Mouse (Mus musculus): ENCODE measurements around the gene Mtcl1. TPM values are rescaled to one million over a fixed set of nuclear protein-coding genes. Genes with fewer than 3 reads are reported as not detected.

The Mtcl1 gene
- polyA plus RNA-seq, 1 experiment from 2014 or later, result 1.1 TPM

GRCm38 (mm10) chr17:66483651-66484454 lies 34.3 kb upstream of the Mtcl1 start:
- H3K9ac ChIP-seq (ENCODE audit: low read length), result no peak overlapping the region
- 78% methylated on average over 9 of the region's 9 CpGs for WGBS
- H3K36me3 ChIP-seq (ENCODE audit: control insufficient read depth, insufficient read depth, low read length), result no peaks in the 10 kb centered on the region

DNA sequence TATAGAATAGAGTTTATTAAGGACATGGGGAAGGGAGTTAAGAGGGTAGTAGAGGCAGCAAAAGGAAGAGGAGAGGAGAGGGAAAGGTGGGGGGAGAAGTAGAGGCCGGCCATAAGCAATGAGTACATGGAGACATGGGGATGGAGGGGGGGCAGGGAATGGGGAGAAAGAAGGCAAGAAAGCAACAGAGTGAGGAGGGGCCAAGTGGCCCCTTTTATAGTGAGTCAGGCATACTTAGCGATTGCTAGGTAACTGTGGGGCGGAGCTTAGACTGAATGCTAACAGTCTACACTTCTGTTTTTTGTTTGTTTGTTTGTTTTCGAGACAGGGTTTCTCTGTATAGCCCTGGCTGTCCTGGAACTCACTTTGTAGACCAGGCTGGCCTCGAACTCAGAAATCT lies 31.7 kb upstream of the Mtcl1 start:
- H3K9ac ChIP-seq (ENCODE audit: low read length), result no peak overlapping the region
- peaks cover 8 to 10% of the 10 kb centered on the region in 2 experiments; a peak in 3 of 4 replicates for H3K4me1 ChIP-seq (ENCODE audit: control insufficient read depth in 2 of 2, insufficient read depth in 2 of 2, low read length in 2 of 2)
- no peak overlapping the region for H3K27ac ChIP-seq (replicated peaks in 1 of 2; ENCODE audit: control insufficient read depth in 1 of 2, insufficient read depth in 1 of 2, low read depth in 2 of 2, low read length in 2 of 2)
- no peaks in the 10 kb centered on the region for H3K9me3 ChIP-seq (ENCODE audit: control insufficient read depth, low read length)
- H3K4me2 ChIP-seq (ENCODE audit: low read length), result no peak overlapping the region
- H3K27me3 ChIP-seq (ENCODE audit: control insufficient read depth, insufficient read depth, low read length), result no peaks in the 10 kb centered on the region
- H3K4me3 ChIP-seq (ENCODE audit: control insufficient read depth in 1 of 2, insufficient read depth in 1 of 2, low read depth in 1 of 2, low read length in 2 of 2), result no peak overlapping the region
- 84% methylated on average over 4 of the region's 5 CpGs for WGBS
- no peaks in the 10 kb centered on the region for H3K36me3 ChIP-seq (ENCODE audit: control insufficient read depth, insufficient read depth, low read length)
- no peak for ATAC-seq (ENCODE audit: insufficient number of reproducible peaks, insufficient read depth, low FRiP score, low read depth)

More at GRCm38 (mm10) chr17:66483651-66484454, 34.3 kb upstream of the Mtcl1 start:
- no peaks in the 10 kb centered on the region for H3K9me3 ChIP-seq (ENCODE audit: control insufficient read depth, low read length)
- no peak overlapping the region for H3K4me2 ChIP-seq (ENCODE audit: low read length)
- no peak overlapping the region for H3K4me3 ChIP-seq (ENCODE audit: control insufficient read depth in 1 of 2, insufficient read depth in 1 of 2, low read depth in 1 of 2, low read length in 2 of 2)
- no peaks in the 10 kb centered on the region for H3K27me3 ChIP-seq (ENCODE audit: control insufficient read depth, insufficient read depth, low read length)
- H3K4me1 ChIP-seq (ENCODE audit: control insufficient read depth in 2 of 2, insufficient read depth in 2 of 2, low read length in 2 of 2), result peaks cover 10 to 13% of the 10 kb centered on the region in 2 experiments; a peak in 3 of 4 replicates
- no peak overlapping the region for H3K27ac ChIP-seq (replicated peaks in 1 of 2; ENCODE audit: control insufficient read depth in 1 of 2, insufficient read depth in 1 of 2, low read depth in 2 of 2, low read length in 2 of 2)
- no peak for ATAC-seq (ENCODE audit: insufficient number of reproducible peaks, insufficient read depth, low FRiP score, low read depth)

DNA sequence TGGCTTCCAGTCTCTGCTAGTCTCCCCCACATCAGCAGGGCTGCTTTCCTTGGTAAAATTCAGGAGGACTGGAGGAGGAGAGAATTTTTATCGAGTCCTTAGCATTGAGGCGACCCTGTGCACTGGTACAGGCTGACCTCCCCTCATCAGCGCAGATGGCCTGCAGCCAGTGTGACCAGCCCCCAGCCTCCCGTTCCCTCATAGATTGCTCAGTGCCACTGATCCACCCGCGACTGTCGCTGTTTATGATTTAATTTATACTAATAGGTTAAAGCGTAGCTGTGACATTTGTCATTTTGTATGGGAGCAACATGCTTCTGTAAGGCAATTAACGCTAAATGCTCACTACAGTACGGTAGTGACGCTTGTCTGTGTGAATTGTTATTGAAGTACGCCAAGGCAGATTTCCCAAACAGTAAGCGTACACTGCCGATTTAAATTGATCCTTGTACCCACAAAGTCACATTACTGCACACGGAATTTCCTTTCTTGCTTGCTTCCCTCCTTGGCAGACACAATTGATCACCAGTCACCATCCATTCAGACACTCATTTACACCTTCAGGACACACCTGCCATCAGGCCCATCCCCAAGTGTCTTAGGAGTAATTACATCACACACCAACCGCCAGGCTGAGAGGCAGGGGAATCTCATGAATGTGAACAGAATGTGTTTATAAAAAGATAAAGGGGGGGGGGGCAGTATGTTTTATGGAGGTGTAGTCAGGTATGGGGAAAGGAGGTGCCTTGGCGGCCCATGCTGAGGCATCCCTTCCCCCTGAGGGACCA lies 31.1 kb upstream of the Mtcl1 start:
- ATAC-seq (ENCODE audit: insufficient number of reproducible peaks, insufficient read depth, low FRiP score, low read depth), result no peak
- H3K27ac ChIP-seq (replicated peaks in 1 of 2; ENCODE audit: control insufficient read depth in 1 of 2, insufficient read depth in 1 of 2, low read depth in 2 of 2, low read length in 2 of 2), result no peak overlapping the region

DNA sequence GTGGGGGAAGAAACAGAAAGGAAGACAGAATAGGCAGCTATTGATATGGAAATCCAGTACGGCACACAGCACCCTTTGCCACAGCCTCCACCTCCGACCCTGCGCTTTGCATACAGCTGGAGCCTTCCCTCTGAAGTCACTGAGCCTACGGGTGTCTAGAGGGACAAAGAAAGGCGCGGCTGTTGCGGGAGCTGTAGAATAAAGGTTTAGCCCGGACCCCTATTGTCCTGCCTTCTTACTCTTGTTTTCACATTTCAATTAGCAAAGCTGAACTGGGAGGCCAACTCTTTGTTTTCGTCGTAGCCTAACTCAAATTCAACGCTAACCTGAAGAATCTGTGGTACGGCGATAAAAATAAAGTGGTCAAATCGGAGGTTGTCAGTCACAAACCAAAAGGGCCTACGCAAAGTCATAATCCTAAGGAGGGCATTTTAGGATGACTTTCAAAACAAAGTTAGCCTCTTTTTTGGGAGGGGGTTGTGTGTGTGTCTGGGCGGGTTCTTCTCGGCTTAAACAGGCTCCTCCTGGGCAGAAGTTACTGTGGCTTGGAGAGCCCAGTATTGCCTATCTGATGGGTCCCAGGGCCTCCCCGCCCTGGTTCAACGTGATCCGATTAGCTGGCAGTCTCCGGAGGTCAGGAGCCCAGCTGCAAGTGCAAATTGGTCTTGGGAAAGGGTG lies 30.4 kb upstream of the Mtcl1 start:
- Histone ChIP-seq H3K4me3 (ENCODE audit: control insufficient read depth in 1 of 2, insufficient read depth in 1 of 2, low read depth in 1 of 2, low read length in 2 of 2) (peak overlapping the region; percentile 19 to 26), H3K9ac (ENCODE audit: low read length) (peak overlapping the region; percentile 44), H3K27me3 (ENCODE audit: control insufficient read depth, insufficient read depth, low read length) (no peaks in the 10 kb centered on the region), H3K36me3 (ENCODE audit: control insufficient read depth, insufficient read depth, low read length) (no peaks in the 10 kb centered on the region), H3K4me1 (ENCODE audit: control insufficient read depth in 2 of 2, insufficient read depth in 2 of 2, low read length in 2 of 2) (peaks cover 8% of the 10 kb centered on the region in 2 experiments; a peak in 3 of 4 replicates), H3K4me2 (ENCODE audit: low read length) (peak overlapping the region; percentile 60), H3K27ac (replicated peaks in 1 of 2; ENCODE audit: control insufficient read depth in 1 of 2, insufficient read depth in 1 of 2, low read depth in 2 of 2, low read length in 2 of 2) (no peak overlapping the region), H3K9me3 (ENCODE audit: control insufficient read depth, low read length) (no peaks in the 10 kb centered on the region)
- ATAC-seq (ENCODE audit: insufficient number of reproducible peaks, insufficient read depth, low FRiP score, low read depth), result no peak
- 8% methylated on average over 21 of the region's 21 CpGs for WGBS

More for the DNA sequence above, 31.1 kb upstream of the Mtcl1 start:
- H3K27me3 ChIP-seq (ENCODE audit: control insufficient read depth, insufficient read depth, low read length), result no peaks in the 10 kb centered on the region
- peak overlapping the region; percentile 60 for H3K4me2 ChIP-seq (ENCODE audit: low read length)
- H3K4me3 ChIP-seq (ENCODE audit: control insufficient read depth in 1 of 2, insufficient read depth in 1 of 2, low read depth in 1 of 2, low read length in 2 of 2), result peak overlapping the region; percentile 19 to 26; a peak in 3 of 4 replicates
- no peaks in the 10 kb centered on the region for H3K9me3 ChIP-seq (ENCODE audit: control insufficient read depth, low read length)
- peak overlapping the region; percentile 44; the same call in 1 of the 2 replicates for H3K9ac ChIP-seq (ENCODE audit: low read length)
- WGBS, result 32% methylated on average over 17 of the region's 17 CpGs
- H3K36me3 ChIP-seq (ENCODE audit: control insufficient read depth, insufficient read depth, low read length), result no peaks in the 10 kb centered on the region
- peaks cover 8% of the 10 kb centered on the region in 2 experiments; a peak in 3 of 4 replicates for H3K4me1 ChIP-seq (ENCODE audit: control insufficient read depth in 2 of 2, insufficient read depth in 2 of 2, low read length in 2 of 2)

- Histone ChIP-seq H3K4me3 (ENCODE audit: control insufficient read depth in 1 of 2, insufficient read depth in 1 of 2, low read depth in 1 of 2, low read length in 2 of 2) (peak overlapping the region; percentile 14 to 26), H3K36me3 (ENCODE audit: control insufficient read depth, insufficient read depth, low read length) (no peaks in the 10 kb centered on the region), H3K27me3 (ENCODE audit: control insufficient read depth, insufficient read depth, low read length) (no peaks in the 10 kb centered on the region), H3K27ac (replicated peaks in 1 of 2; ENCODE audit: control insufficient read depth in 1 of 2, insufficient read depth in 1 of 2, low read depth in 2 of 2, low read length in 2 of 2) (no peak overlapping the region), H3K9ac (ENCODE audit: low read length) (peak overlapping the region; percentile 44; the same call in 1 of the 2 replicates), H3K4me2 (ENCODE audit: low read length) (peak overlapping the region; percentile 60), H3K4me1 (ENCODE audit: control insufficient read depth in 2 of 2, insufficient read depth in 2 of 2, low read length in 2 of 2) (peaks cover 8% of the 10 kb centered on the region in 2 experiments; a peak in 3 of 4 replicates), H3K9me3 (ENCODE audit: control insufficient read depth, low read length) (0 out of 2 replicates have a peak, but pooled peaks cover 4% of the 10 kb centered on the region)
- ATAC-seq (ENCODE audit: insufficient number of reproducible peaks, insufficient read depth, low FRiP score, low read depth), result peak; percentile 73
- WGBS, result 6% methylated on average over 13 of the region's 13 CpGs
These were observed 29.8 kb upstream of the Mtcl1 start for GRCm38 (mm10) chr17:66479311-66479710.

DNA sequence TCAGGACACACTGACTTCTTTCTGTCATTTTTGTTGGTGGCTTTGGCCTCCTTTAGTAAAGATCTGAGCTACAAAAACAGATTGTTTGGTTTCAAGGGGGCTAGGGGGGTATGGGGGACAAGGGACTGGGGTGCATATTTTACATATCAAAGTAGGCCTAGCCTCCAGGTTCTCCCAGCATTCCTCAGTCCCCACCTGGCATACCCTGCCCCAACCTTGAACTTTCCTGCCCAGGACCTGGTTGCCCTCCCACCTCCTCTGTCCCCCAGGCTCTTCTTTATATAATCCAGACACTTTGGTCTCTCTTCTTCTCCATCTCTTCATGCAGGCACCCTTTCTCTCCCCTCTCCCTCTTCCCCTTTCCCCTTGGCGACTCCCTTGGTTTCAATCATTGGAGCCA lies 23.7 kb upstream of the Mtcl1 start:
- Histone ChIP-seq H3K27ac (replicated peaks in 1 of 2; ENCODE audit: control insufficient read depth in 1 of 2, insufficient read depth in 1 of 2, low read depth in 2 of 2, low read length in 2 of 2) (no peak overlapping the region), H3K4me3 (ENCODE audit: control insufficient read depth in 1 of 2, insufficient read depth in 1 of 2, low read depth in 1 of 2, low read length in 2 of 2) (no peak overlapping the region), H3K9me3 (ENCODE audit: control insufficient read depth, low read length) (0 out of 2 replicates have a peak, but pooled peaks cover 7% of the 10 kb centered on the region), H3K4me1 (ENCODE audit: control insufficient read depth in 2 of 2, insufficient read depth in 2 of 2, low read length in 2 of 2) (no peaks in the 10 kb centered on the region), H3K36me3 (ENCODE audit: control insufficient read depth, insufficient read depth, low read length) (no peaks in the 10 kb centered on the region), H3K9ac (ENCODE audit: low read length) (no peak overlapping the region), H3K4me2 (ENCODE audit: low read length) (no peak overlapping the region), H3K27me3 (ENCODE audit: control insufficient read depth, insufficient read depth, low read length) (no peaks in the 10 kb centered on the region)
- ATAC-seq (ENCODE audit: insufficient number of reproducible peaks, insufficient read depth, low FRiP score, low read depth), result no peak
- WGBS, result 77% methylated on average over 1 of the region's 1 CpGs

GRCm38 (mm10) chr17:66471775-66472174 lies 22.2 kb upstream of the Mtcl1 start:
- H3K9me3 ChIP-seq (ENCODE audit: control insufficient read depth, low read length), result 0 out of 2 replicates have a peak, but pooled peaks cover 7% of the 10 kb centered on the region
- no peak for ATAC-seq (ENCODE audit: insufficient number of reproducible peaks, insufficient read depth, low FRiP score, low read depth)
- no peak overlapping the region for H3K4me3 ChIP-seq (ENCODE audit: control insufficient read depth in 1 of 2, insufficient read depth in 1 of 2, low read depth in 1 of 2, low read length in 2 of 2)
- H3K4me1 ChIP-seq (ENCODE audit: control insufficient read depth in 2 of 2, insufficient read depth in 2 of 2, low read length in 2 of 2), result no peaks in the 10 kb centered on the region
- H3K4me2 ChIP-seq (ENCODE audit: low read length), result no peak overlapping the region
- no peak overlapping the region for H3K9ac ChIP-seq (ENCODE audit: low read length)
- WGBS, result 53% methylated on average over 5 of the region's 5 CpGs
- H3K36me3 ChIP-seq (ENCODE audit: control insufficient read depth, insufficient read depth, low read length), result no peaks in the 10 kb centered on the region
- no peaks in the 10 kb centered on the region for H3K27me3 ChIP-seq (ENCODE audit: control insufficient read depth, insufficient read depth, low read length)
- no peak overlapping the region for H3K27ac ChIP-seq (replicated peaks in 1 of 2; ENCODE audit: control insufficient read depth in 1 of 2, insufficient read depth in 1 of 2, low read depth in 2 of 2, low read length in 2 of 2)

Measured in heart, embryonic 14.5 days (tissue).